Mouse (Mus musculus) frontal cortex, adult 2 months (tissue): ENCODE measurements at regions not wholly inside any gene's neighbourhood (a gene's known extent, or its start where the extent isn't known, plus 50 kb on each side); places are given as distances from the start of the nearest gene placed in this dataset.
A peak's percentile ranks its signal among the peaks of the same experiment; 100 is the strongest.

Experiments used
- DNase-seq, 2 experiments: peaks; one replicate each; pipeline ENCODE4 v3.0.0; 2022; ENCODE audit warnings: low spot score in 1 of 2; ENCODE audit errors: extremely low spot score in 1 of 2

DNA sequence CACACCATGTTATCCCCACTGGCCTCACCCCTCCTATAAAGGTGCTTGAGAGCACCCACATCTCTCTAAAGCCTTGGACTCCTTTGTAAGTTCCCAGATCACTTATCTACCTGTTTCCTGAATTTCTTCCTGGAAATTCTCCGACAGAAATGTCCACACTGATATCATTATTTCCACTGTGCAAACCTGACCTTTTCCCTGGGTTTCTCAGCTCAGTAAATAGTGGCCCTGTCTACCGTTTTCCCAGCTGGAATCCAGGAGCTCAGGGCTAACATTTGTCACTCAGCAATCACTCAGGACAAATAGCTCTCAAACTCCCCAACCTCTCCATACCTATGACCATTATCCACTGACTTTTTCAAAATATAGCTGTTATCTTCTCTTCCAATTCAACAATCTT, 241.6 kb upstream of the Gm6657 start:
- no peak for DNase-seq

DNA sequence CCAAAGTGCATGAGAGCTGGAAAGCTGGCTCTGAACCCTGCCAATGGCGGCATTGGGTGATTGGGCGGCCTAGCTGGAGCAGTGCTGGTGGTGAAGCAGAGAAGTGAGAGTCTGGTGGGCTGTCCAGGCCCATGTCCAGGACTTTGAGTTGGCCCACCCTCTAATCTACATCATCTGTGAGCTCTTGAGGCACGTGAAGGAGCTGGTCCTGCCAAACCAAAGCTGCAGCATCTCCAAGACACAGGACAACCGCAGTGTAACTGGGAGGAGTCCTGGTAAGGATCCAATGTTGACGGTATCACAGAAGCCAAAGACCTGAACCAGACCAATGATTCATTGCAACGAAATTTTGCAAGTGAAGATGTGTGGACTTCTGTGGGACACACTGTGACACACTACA, 231.4 kb upstream of the Gm6657 start:
- no peak for DNase-seq

DNA sequence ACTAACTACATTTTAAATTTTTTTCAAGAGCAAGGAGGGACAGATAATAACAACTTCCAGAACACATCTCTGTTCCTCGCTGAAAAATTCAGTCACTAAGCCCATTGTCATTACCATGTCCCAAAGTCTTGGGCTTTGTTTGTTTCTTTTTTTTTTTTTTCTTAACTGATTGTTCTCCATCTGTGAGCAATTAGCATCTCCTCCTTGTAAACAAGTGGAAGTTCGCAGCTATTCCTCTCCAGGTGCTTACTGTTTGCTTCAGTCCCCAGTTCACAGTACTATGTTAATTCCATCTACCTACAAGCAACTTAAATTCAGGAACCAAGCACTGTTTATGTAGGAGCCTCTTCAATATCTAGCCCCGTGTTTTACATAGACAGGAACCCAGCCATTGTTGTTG, 225.5 kb upstream of the Gm6657 start:
- DNase-seq: no peak

DNA sequence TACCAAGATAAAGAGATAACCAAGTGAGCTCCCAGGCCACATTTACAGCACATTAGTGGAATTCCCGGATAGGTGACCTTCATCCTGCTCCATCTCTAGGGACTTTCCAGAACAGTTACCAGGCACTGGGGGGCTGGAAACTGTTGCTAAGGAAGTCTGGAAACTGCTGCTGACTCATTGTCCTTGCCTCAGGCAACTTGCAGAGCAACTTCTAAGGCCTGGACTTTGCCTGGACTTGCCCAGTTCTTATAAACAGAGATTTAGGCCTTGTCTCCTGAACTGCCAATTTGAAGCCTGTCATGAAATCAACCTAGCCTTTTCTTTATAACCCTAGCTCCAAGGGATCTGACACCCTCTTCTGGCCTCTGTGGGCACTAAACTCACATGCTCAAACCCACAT, 224.0 kb upstream of the Gm6657 start:
- no peak for DNase-seq

DNA sequence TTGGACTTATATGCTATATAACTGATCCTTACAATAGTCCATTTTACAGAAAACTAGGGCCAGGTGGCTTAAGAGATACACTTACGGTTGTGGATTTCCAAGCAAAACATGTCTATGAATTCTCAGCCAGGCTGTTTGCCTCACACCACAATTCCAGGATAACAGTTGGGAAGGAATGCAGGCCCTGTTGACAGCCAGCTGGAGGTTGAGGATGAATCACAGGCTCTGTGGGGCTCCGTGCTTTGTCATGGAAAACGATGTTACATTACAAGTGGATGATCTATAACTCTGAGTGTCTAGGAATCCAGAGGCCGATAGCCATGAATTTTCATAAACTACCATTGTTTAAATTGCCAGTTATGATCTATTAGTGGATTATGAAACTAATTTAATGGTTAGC, 221.9 kb upstream of the Gm6657 start:
- no peak for DNase-seq

DNA sequence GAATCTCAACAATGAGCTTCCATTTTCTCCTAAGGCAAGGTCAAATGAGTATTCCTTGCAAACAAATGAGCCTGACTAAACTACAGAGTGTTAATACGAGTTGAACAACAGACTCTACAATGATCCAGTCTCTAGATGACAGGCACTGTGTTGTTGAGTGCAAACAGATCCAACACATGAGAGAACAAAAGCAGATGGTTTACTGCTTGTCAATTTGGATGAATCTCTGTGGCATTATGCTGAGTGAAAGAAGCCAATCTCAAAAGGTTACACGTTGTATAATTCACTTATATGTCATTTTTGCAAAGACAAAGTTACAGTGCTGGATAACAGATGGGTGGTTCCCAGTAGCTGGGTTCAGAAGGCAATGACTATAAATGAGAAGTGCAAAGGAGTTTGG, 217.1 kb upstream of the Gm6657 start:
- no peak for DNase-seq

DNA sequence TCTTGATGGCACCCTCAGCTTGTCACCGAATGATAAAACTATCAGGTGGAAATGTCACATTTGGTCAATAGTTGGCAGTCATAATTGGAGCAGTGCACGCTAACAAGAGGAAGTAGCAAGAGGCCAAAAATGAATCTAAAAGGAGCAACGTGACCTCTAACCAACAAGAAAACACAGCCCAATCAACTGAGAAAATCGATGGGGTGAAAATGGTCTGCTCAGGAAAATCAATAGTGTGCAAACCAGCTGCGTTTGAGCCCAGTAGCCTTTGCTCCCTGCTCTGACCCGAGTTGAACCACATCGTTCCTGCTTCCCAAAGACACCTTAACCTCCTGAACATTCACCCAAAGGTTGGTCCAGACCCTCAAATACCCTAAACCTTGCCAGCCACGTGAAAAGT, 207.3 kb upstream of the Gm6657 start:
- no peak for DNase-seq

DNA sequence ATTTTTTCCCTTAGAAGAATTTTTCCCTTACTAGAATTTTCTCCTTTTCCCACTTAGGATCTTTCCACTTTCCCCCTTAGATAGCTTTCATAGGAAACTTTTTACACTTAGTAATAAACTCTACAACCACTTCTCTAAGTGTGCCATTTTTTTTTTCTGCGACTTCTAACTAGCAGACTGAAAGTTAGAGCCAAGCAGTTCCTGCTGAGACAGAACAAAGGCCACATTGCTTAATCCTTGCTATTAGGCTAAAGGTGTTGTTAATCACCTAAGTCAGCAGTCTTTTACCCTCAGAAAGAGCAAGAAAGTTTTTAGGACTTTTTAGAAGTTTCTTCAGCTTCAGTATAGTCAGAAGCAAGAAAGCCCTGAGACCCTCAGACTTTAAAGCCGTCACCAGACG, 204.3 kb upstream of the Gm6657 start:
- no peak for DNase-seq

DNA sequence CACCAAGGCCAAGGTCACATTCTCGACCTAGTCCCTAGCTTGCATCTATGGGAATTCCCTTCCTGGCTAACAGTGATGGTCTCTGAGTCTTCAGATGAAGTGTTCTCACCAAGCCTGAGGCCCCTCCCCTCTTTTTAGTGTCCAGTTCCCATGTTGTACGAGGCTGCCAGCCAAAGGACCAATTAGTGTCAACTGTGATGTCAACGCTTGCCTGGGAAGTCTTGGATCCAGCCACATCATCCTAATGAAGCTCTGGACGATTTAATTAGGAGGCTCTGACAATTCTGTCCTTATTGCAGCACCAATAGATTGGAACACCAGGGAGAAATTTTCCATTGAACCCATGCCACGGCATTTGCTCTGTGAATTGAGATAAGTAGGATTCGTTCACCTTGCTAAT, 202.4 kb upstream of the Gm6657 start:
- peak in 1 of 2 experiments; percentile 35 for DNase-seq

DNA sequence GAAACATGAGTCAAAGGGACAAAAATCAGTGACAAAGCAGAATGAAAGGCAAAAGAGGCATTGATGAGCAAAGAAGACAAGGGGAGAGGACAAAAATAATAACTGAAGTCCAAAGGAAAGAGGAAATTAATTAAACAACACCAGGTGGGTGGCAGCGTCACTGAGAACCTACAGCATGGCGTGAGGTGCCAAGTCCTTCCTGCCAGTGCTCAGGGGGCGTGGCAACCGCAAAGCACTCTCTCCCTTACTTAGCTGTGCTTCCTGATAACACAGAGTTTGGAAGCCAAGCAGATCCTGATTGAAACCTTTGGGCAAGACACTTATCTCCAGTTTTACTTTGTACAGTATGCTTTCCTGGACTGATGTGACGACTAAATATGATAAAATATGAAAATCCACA, 199.9 kb upstream of the Gm6657 start:
- DNase-seq: no peak

DNA sequence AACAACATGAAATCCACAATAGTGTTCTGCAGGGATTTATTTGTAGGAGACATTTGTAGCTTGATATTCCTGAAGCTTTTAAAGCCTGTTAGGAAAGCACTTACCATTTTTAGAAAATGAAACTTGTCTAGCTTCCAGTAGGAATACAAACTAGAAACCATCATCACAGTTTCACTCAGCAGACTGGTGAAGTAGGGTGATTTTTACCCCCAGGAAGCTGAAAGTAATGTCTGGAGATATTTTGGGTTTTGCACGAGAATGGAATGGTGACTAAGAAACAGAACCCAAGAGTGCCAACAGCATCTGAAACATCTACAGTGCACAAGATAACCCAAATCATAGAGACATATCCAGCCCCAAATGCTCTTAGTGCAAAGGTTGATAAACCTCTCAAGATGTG, 196.1 kb upstream of the Gm6657 start:
- DNase-seq: peak; percentile 6 to 52

DNA sequence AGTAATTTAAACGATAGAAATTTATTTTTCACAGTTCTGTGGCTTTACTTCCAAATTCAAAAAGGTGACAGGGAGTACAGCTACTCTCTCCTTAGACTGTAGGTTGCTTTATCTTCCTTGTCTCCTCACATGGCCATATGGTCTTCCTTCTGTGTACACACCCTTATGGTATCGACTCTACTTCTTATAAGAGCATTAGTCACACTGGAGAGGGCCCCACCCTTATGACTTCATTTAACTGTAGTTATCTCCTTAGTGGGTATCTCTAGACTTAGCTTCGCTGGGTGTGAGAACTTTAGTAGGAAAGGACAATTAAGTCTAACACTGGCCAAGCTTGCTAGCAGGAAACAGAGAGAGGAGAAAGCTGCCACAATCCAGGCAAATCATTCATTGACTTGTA, 193.6 kb upstream of the Gm6657 start:
- DNase-seq: no peak

DNA sequence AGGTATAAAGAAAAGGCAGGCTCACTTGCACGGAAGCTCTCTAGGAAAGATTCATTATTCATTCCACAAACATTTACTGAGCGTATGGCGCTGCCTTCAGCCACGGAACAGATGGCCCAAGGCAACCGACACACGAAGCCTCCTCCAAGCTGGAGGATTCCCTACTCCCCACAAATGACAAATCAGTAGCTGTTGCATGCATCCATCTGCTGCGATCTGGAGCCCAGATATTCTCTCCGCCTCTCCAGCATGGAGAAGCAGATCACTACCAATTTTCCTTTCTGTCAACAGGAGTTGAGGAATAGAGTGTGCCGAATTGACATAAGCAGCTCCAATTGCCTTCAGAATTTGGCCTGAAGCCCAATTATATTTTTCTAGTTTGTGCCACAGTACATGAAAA, 192.2 kb upstream of the Gm6657 start:
- DNase-seq: peak; percentile 87 to 90

DNA sequence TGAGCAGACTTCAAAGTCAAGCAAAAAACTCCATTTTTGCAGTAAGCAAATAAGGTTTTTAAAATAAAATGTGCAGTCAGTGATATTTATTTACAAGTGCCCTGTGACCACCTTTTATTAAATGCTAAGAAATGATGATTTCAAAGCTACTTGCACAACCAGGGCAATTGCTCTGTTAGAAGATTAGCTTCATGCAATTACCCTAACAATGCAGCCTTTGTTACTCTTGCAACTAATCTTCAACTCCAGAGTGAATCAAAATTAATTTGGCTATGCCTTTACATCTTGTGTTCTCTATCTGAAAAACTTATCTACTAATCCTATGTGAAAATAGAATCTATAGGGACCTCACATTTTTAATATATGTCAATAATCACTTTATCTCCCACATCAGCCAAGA, 160.3 kb upstream of the Gm6657 start:
- no peak for DNase-seq

DNA sequence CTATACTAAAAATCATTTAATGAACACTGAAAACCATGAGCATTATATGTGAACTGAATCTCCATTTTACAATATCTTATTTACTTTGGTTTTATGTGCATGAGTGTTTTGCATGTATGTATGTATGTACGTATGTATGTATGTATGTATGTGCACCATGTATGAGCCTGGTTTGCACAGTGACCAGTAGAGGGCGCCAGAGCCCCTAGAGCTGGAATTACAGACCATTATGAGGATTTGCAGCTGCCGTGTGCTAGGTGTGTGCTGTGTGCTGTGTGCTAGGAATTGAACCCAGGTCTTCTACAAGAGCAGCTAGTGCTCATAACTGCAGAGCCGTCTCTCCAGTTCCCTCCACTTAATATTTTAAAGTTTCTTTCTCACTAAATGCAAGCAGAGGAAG, 147.5 kb upstream of the Gm6657 start:
- no peak for DNase-seq

DNA sequence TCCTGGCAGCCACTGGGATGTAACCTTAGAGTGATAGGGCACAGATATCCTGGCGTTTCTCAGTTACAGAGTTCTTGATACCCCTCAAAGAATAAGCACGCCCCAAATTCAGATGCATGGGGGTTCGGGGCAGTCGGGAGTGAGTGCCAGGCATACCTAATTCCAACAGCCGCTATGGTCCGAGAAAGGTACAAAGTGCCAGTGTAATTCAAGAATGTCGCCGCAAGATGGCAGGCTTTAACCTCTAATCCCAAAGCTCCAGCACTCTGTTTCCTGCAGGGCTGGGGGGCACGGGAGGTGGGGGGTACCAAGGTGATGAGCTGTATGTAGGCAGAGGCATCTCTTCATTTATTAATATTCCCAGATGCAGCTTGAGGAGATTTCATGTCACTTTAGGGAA, 138.1 kb upstream of the Gm6657 start:
- DNase-seq: peak; percentile 8 to 79

DNA sequence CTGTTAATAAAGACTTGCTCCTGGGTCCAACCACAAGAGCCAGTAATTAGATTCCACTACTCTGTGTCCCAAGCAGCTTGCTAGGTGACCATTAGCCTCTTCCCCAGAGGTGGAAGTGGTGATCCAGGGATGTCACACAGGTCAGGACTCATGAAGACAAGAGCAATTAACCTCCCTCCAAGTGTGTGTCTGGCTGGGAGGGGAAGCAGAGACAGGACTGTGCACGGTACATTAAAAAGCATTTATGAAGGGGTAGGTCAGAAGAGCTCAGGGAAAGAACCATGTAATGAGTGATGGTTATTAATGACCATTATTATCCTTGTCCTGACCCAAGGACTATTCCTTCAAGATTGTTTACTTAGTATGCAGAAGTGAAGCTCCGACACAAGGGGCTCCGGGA, 136.9 kb upstream of the Gm6657 start:
- no peak for DNase-seq

DNA sequence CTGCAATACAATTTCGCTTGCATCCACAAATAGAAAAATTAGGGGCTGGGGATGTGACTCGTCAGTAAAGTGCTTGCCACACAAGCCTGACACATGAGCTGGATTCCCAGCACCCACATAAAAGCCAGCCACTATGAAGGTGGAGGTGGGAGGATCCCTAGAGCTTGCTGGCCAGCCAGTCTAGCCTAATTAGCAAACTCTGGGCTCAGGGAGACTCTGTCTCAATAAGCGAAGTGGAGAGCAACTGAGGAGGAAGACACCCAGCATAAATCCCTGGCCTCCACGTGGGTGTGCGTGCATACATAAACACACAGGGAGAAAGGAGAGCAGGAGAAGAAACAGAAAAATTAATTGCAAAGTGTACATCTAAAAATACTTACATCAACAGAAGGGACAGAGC, 134.1 kb upstream of the Gm6657 start:
- no peak for DNase-seq

DNA sequence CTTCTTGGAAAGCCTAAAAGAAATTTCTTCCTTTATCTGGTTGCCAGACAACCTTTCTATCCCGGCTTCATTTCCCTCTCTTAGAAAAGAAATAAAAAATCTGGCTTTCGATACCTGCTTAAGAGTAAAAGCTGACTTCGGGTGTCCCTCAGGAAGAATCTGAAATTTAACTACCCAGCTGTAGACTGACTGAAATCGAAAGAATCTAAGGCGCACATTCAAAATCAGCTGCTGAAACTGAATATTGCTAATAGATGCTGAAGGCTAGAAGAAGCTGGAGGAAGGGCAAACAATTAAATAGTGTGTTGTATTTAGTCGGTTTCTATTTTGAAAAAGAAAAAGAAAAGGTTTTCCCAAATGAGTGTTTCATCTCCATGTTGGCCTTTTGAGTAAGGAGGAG, 128.0 kb upstream of the Gm6657 start:
- no peak for DNase-seq

DNA sequence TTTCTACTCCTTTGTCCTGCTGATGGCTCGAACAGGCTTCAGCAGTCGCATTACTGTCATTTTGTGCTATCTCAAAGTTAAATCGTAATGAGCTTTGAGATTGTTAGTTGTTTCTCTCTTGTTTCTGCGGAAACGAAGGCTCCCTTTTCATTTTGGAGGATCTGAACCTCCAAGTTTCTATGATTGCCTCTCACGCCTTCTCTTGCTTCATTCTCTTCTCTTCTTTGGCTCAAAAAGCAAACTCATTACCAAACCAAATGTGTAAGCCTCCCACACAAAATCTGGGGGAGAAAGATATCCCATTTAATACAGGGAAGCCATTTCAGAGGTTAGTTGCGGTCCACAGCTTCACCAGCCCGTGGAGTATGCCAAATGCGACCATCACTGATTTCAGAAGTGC, 121.1 kb upstream of the Gm6657 start:
- peak in 1 of 2 experiments; percentile 39 for DNase-seq

DNA sequence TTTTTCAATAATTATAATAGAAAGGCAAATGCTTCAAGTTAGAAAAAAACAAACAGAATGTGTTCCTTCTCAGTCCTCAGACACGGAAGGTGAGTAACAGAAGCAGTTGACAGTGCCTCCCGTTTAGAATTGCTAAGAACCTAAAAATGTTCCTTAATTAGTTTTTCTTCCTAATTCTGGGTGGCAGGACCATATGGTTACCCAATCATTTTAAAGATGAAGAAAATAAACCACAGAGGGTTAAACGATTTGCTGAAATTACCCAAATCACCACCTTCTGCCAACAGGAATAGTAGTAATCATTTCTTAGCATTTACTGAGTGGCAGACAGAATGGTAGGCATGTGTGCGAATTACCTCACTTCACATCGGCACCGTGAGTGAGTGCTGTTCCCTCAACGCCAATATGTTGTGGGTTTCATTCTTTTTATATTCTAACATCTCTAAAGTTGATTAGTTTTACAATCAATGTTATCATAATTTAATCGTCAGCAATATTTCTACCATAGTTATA, 119.7 kb upstream of the Gm6657 start:
- DNase-seq: no peak

DNA sequence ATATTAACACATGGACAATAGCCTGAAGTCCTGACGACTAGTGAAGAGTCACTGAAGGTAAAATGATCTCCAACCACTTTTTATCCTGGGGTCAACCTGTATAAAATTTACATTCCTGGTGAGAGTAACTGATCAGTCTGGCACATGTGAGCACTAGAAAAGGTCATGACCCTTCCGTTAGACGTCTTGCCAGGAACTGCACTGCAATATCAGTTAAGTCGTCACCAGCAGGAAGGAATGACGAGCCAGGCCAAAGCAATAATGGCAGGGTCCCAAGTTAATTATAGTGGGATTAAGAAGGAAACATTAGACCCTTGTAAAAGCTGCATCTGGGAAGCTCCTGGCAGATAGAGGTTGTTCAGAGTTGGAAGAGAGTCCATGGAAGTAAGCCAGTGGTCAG, 116.8 kb upstream of the Gm6657 start:
- no peak for DNase-seq

DNA sequence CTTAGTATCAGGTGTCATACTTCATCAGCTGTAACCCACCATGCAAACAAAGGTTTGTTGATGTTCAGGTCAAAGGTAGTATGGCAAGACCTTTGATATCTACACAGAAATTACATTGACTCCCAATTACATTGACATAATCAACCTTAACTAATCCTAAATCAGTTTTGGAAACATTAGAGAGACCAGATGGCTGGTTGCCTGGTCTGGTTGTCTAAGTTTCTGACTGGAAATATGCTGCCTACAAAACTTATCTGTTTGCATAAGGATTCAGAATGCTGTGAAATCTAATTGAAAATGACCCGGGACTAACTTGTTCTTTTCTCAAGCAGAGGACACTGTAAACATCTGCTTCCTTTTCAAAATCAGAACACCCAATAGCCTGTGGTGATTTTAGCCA, 111.9 kb upstream of the Gm6657 start:
- no peak for DNase-seq

DNA sequence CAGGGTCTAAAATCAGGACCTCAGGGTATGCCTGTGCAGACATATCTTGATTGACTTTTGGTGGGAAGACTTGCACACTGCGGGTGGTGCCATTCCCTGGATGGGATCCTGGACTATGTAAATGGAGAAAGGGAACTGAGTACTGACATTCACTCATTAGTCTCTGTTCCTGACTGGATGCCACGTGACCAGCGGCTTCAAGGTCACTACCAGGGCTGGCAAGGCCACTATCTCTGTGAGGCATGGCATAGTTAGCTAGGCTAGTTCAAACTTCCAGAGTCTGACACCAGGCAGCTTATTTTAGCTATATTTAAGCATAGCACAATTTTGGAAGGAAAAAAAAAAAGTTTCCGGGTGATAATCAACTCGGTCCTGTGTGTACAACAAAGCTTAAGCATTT, 108.0 kb upstream of the Gm6657 start:
- DNase-seq: no peak
